Mouse (Mus musculus): ENCODE data around the gene Atp6v1e1. TPM values are rescaled to one million over a fixed set of nuclear protein-coding genes. Genes with fewer than 3 reads are reported as not detected.

The Atp6v1e1 gene
- total RNA-seq, 1 experiment, result 126 TPM

- Histone ChIP-seq H3K4me1 (ENCODE audit: control insufficient read depth in 2 of 2, insufficient read depth in 2 of 2, low read length in 2 of 2, poor library complexity in 1 of 2) (peaks cover 0 to 4% of the 10 kb centered on the region in 2 experiments; a peak in 1 of 4 replicates), H3K4me3 (ENCODE audit: insufficient read depth in 1 of 2, low read depth in 1 of 2, low read length in 2 of 2, poor library complexity in 1 of 2, severe bottlenecking in 1 of 2) (no peak overlapping the region), H3K36me3 (ENCODE audit: control insufficient read depth, insufficient read depth, low read length, poor library complexity, severe bottlenecking) (no peaks in the 10 kb centered on the region; the same call in 1 of the 2 replicates), H3K27ac (ENCODE audit: insufficient read depth, low read depth, low read length, poor library complexity, severe bottlenecking) (no peak overlapping the region), H3K9me3 (ENCODE audit: control insufficient read depth, insufficient read depth, low read depth, low read length) (no peaks in the 10 kb centered on the region), H3K9ac (ENCODE audit: insufficient read depth, low read depth, low read length, poor library complexity, severe bottlenecking) (no peak overlapping the region)
- TF ChIP-seq ZC3H11A (IDR thresholded peaks at IDR 0.05; ENCODE audit: borderline replicate concordance, low read depth, low read length), result no peak
- no peak for TF ChIP-seq MAFK (IDR thresholded peaks at IDR 0.05; ENCODE audit: insufficient read depth, low read depth, low read length)
- TF ChIP-seq HCFC1 (IDR thresholded peaks at IDR 0.05; ENCODE audit: borderline replicate concordance, insufficient read depth, low read length), result no peak
- no peak for TF ChIP-seq CHD2 (IDR thresholded peaks at IDR 0.05; ENCODE audit: low read depth, low read length)
- no peak for TF ChIP-seq ZNF384 (IDR thresholded peaks at IDR 0.05; ENCODE audit: low read depth, low read length)
- no peak for DNase-seq (ENCODE audit: low read depth, low spot score)
- in situ Hi-C loops (cut with MboI; ENCODE audit: low sequenced_read_pairs in 2 of 2, unreplicated experiment in 2 of 2), result loop anchor here in 1 of 2 experiments (10.0 kb wide), 1 partner anchor 250 kb away; the partner anchor contains the start of gene Hdhd5
Measured at GRCm38 (mm10) chr6:120784351-120784750, 38.2 kb downstream of the Atp6v1e1 start.

GRCm38 (mm10) chr6:120782948-120783347 lies 39.6 kb downstream of the Atp6v1e1 start:
- no peak overlapping the region for H3K4me3 ChIP-seq (ENCODE audit: insufficient read depth in 1 of 2, low read depth in 1 of 2, low read length in 2 of 2, poor library complexity in 1 of 2, severe bottlenecking in 1 of 2)
- no peak for TF ChIP-seq ZC3H11A (IDR thresholded peaks at IDR 0.05; ENCODE audit: borderline replicate concordance, low read depth, low read length)
- no peak for TF ChIP-seq HCFC1 (IDR thresholded peaks at IDR 0.05; ENCODE audit: borderline replicate concordance, insufficient read depth, low read length)
- TF ChIP-seq ZNF384 (IDR thresholded peaks at IDR 0.05; ENCODE audit: low read depth, low read length), result no peak
- TF ChIP-seq MAFK (IDR thresholded peaks at IDR 0.05; ENCODE audit: insufficient read depth, low read depth, low read length), result no peak
- no peak for TF ChIP-seq CHD2 (IDR thresholded peaks at IDR 0.05; ENCODE audit: low read depth, low read length)

DNA sequence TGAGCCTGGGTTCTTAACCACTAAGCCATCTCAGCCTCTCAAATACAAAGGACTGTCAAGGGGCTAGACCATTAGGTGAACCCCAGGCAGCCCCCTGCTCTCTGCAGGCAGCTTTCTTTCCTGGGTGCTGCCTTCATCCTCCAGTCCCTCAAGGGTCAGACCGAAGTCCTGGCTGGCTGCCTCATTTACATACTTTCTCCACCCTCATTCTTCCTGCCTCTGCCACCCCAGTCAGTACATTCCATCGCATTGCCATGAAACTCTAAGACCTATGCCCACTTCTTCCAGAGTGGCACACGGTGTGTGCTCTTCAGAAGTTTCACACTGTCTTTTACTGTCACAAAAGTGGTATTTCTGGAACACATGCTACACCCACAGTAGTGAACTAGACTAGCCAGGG lies 44.4 kb downstream of the Atp6v1e1 start:
- Histone ChIP-seq H3K4me1 (ENCODE audit: control insufficient read depth in 2 of 2, insufficient read depth in 2 of 2, low read length in 2 of 2, poor library complexity in 1 of 2) (no peaks in the 10 kb centered on the region; a peak in 1 of 4 replicates), H3K27ac (ENCODE audit: insufficient read depth, low read depth, low read length, poor library complexity, severe bottlenecking) (no peak overlapping the region), H3K36me3 (ENCODE audit: control insufficient read depth, insufficient read depth, low read length, poor library complexity, severe bottlenecking) (peaks cover 9% of the 10 kb centered on the region; the same call in 1 of the 2 replicates), H3K4me3 (ENCODE audit: insufficient read depth in 1 of 2, low read depth in 1 of 2, low read length in 2 of 2, poor library complexity in 1 of 2, severe bottlenecking in 1 of 2) (no peak overlapping the region), H3K9me3 (ENCODE audit: control insufficient read depth, insufficient read depth, low read depth, low read length) (no peaks in the 10 kb centered on the region), H3K9ac (ENCODE audit: insufficient read depth, low read depth, low read length, poor library complexity, severe bottlenecking) (no peak overlapping the region)
- in situ Hi-C loops (cut with MboI; ENCODE audit: low sequenced_read_pairs in 2 of 2, unreplicated experiment in 2 of 2), result no loop called here
- no peak for DNase-seq (ENCODE audit: low read depth, low spot score)
- TF ChIP-seq HCFC1 (IDR thresholded peaks at IDR 0.05; ENCODE audit: borderline replicate concordance, insufficient read depth, low read length) (no peak), ZC3H11A (IDR thresholded peaks at IDR 0.05; ENCODE audit: borderline replicate concordance, low read depth, low read length) (no peak), MAFK (IDR thresholded peaks at IDR 0.05; ENCODE audit: insufficient read depth, low read depth, low read length) (no peak), CHD2 (IDR thresholded peaks at IDR 0.05; ENCODE audit: low read depth, low read length) (no peak), ZNF384 (IDR thresholded peaks at IDR 0.05; ENCODE audit: low read depth, low read length) (no peak)

More at GRCm38 (mm10) chr6:120782948-120783347, 39.6 kb downstream of the Atp6v1e1 start:
- Histone ChIP-seq H3K36me3 (ENCODE audit: control insufficient read depth, insufficient read depth, low read length, poor library complexity, severe bottlenecking) (no peaks in the 10 kb centered on the region), H3K9me3 (ENCODE audit: control insufficient read depth, insufficient read depth, low read depth, low read length) (no peaks in the 10 kb centered on the region), H3K27ac (ENCODE audit: insufficient read depth, low read depth, low read length, poor library complexity, severe bottlenecking) (no peak overlapping the region), H3K4me1 (ENCODE audit: control insufficient read depth in 2 of 2, insufficient read depth in 2 of 2, low read length in 2 of 2, poor library complexity in 1 of 2) (0 out of 4 replicates have a peak, but pooled peaks cover 0 to 2% of the 10 kb centered on the region in 2 experiments), H3K9ac (ENCODE audit: insufficient read depth, low read depth, low read length, poor library complexity, severe bottlenecking) (no peak overlapping the region)
- no peak for DNase-seq (ENCODE audit: low read depth, low spot score)
- in situ Hi-C loops (cut with MboI; ENCODE audit: low sequenced_read_pairs in 2 of 2, unreplicated experiment in 2 of 2), result loop anchor here in 1 of 2 experiments (10.0 kb wide), 1 partner anchor 248 kb away; the partner anchor contains the start of gene Hdhd5

DNA sequence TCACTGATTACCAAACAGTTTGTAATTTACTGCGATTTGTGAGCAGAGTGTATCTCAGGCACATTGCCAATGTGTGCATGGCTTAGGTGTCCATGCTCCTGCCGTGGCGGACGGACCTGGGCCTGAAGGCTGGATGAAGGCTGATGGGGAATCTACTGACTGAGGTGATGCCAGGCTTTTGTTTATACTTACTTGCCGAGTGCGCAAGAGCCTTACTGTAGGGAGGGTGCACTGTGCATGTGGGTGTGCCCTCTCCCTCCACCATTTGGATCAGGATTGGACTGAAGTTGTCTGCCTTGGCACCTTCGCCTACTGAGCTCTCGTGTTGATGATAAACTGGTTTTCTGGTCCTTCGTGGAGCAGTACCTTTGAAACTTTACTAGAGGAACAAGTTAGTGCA lies 45.1 kb downstream of the Atp6v1e1 start:
- DNase-seq (ENCODE audit: low read depth, low spot score), result no peak
- Histone ChIP-seq H3K9me3 (ENCODE audit: control insufficient read depth, insufficient read depth, low read depth, low read length) (no peaks in the 10 kb centered on the region), H3K4me1 (ENCODE audit: control insufficient read depth in 2 of 2, insufficient read depth in 2 of 2, low read length in 2 of 2, poor library complexity in 1 of 2) (no peaks in the 10 kb centered on the region; a peak in 1 of 4 replicates), H3K27ac (ENCODE audit: insufficient read depth, low read depth, low read length, poor library complexity, severe bottlenecking) (no peak overlapping the region), H3K4me3 (ENCODE audit: insufficient read depth in 1 of 2, low read depth in 1 of 2, low read length in 2 of 2, poor library complexity in 1 of 2, severe bottlenecking in 1 of 2) (no peak overlapping the region), H3K9ac (ENCODE audit: insufficient read depth, low read depth, low read length, poor library complexity, severe bottlenecking) (no peak overlapping the region), H3K36me3 (ENCODE audit: control insufficient read depth, insufficient read depth, low read length, poor library complexity, severe bottlenecking) (peaks cover 9% of the 10 kb centered on the region; the same call in 1 of the 2 replicates)
- TF ChIP-seq MAFK (IDR thresholded peaks at IDR 0.05; ENCODE audit: insufficient read depth, low read depth, low read length) (no peak), ZC3H11A (IDR thresholded peaks at IDR 0.05; ENCODE audit: borderline replicate concordance, low read depth, low read length) (no peak), CHD2 (IDR thresholded peaks at IDR 0.05; ENCODE audit: low read depth, low read length) (no peak), ZNF384 (IDR thresholded peaks at IDR 0.05; ENCODE audit: low read depth, low read length) (no peak), HCFC1 (IDR thresholded peaks at IDR 0.05; ENCODE audit: borderline replicate concordance, insufficient read depth, low read length) (no peak)
- in situ Hi-C loops (cut with MboI; ENCODE audit: low sequenced_read_pairs in 2 of 2, unreplicated experiment in 2 of 2), result no loop called here
